Mouse (Mus musculus) embryonic fibroblast, embryonic 13.5 days (primary cell): ENCODE measurements around the gene Nat8f4.

Source experiments
- CTCF ChIP-seq: IDR thresholded peaks from 2 replicates; pipeline ENCODE4 v1.5.1; 2011; ENCODE audit warnings: mild to moderate bottlenecking, control low read depth, low read length, moderate library complexity, borderline replicate concordance; ENCODE audit not compliant: insufficient read depth
- POLR2A ChIP-seq: IDR thresholded peaks from 2 replicates; pipeline ENCODE4 v1.6.1; 2011; ENCODE audit warnings: low read depth, mild to moderate bottlenecking, control low read depth, low read length, moderate library complexity

GRCm38 (mm10) chr6:85888961-85889360 lies 15.7 kb downstream of the Nat8f4 start:
- no peak for TF ChIP-seq POLR2A
- TF ChIP-seq CTCF, result no peak
